Mouse (Mus musculus): Measurements from ENCODE around the gene Dnase2a. TPM values are rescaled to one million over a fixed set of nuclear protein-coding genes. Genes with fewer than 3 reads are reported as not detected.
"Not testable (repeated sequence)": the region's sequence is repeated elsewhere in the genome, so short reads cannot be mapped to it uniquely, and the experiment has no call there.

The Dnase2a gene
- total RNA-seq, 1 experiment from 2014 or later: 34.7 TPM

- no peak for ATAC-seq (ENCODE audit: extremely low read depth, insufficient number of reproducible peaks, low FRiP score, poor library complexity, severe bottlenecking)
These were observed 4.0 kb upstream of the Dnase2a start for GRCm38 (mm10) chr8:84904351-84904750.

GRCm38 (mm10) chr8:84907037-84907436 lies 1.3 kb upstream of the Dnase2a start:
- no peak for ATAC-seq (ENCODE audit: extremely low read depth, insufficient number of reproducible peaks, low FRiP score, poor library complexity, severe bottlenecking)

- no peak for ATAC-seq (ENCODE audit: extremely low read depth, insufficient number of reproducible peaks, low FRiP score, poor library complexity, severe bottlenecking)
These were observed 867 bp upstream of the Dnase2a start for GRCm38 (mm10) chr8:84907493-84907892.

- not testable (repeated sequence) for ATAC-seq (ENCODE audit: extremely low read depth, insufficient number of reproducible peaks, low FRiP score, poor library complexity, severe bottlenecking)
These were observed 381 bp upstream of the Dnase2a start for GRCm38 (mm10) chr8:84907979-84908378.

GRCm38 (mm10) chr8:84909162-84909767 lies 905 bp downstream of the Dnase2a start:
- ATAC-seq (ENCODE audit: extremely low read depth, insufficient number of reproducible peaks, low FRiP score, poor library complexity, severe bottlenecking): no peak

- no peak for ATAC-seq (ENCODE audit: extremely low read depth, insufficient number of reproducible peaks, low FRiP score, poor library complexity, severe bottlenecking)
These were observed 1.6 kb downstream of the Dnase2a start for GRCm38 (mm10) chr8:84909949-84910348.

GRCm38 (mm10) chr8:84910551-84910950 lies 2.2 kb downstream of the Dnase2a start:
- ATAC-seq (ENCODE audit: extremely low read depth, insufficient number of reproducible peaks, low FRiP score, poor library complexity, severe bottlenecking): no peak

- ATAC-seq (ENCODE audit: extremely low read depth, insufficient number of reproducible peaks, low FRiP score, poor library complexity, severe bottlenecking): no peak
These were observed 3.5 kb downstream of the Dnase2a start for GRCm38 (mm10) chr8:84911854-84912253.

- ATAC-seq (ENCODE audit: extremely low read depth, insufficient number of reproducible peaks, low FRiP score, poor library complexity, severe bottlenecking): no peak
These were observed 4.0 kb downstream of the Dnase2a start for GRCm38 (mm10) chr8:84912391-84912790.

GRCm38 (mm10) chr8:84912895-84913501 lies 4.6 kb downstream of the Dnase2a start:
- ATAC-seq (ENCODE audit: extremely low read depth, insufficient number of reproducible peaks, low FRiP score, poor library complexity, severe bottlenecking): peak; percentile 62

GRCm38 (mm10) chr8:84913502-84913900 lies 5.1 kb downstream of the Dnase2a start:
- no peak for ATAC-seq (ENCODE audit: extremely low read depth, insufficient number of reproducible peaks, low FRiP score, poor library complexity, severe bottlenecking)

- peak; percentile 25; the same call in 1 of the 2 replicates for ATAC-seq (ENCODE audit: extremely low read depth, insufficient number of reproducible peaks, low FRiP score, poor library complexity, severe bottlenecking)
These were observed 5.6 kb downstream of the Dnase2a start for GRCm38 (mm10) chr8:84913960-84914359.

- no peak for ATAC-seq (ENCODE audit: extremely low read depth, insufficient number of reproducible peaks, low FRiP score, poor library complexity, severe bottlenecking)
These were observed 6.9 kb downstream of the Dnase2a start for GRCm38 (mm10) chr8:84915269-84915668.

GRCm38 (mm10) chr8:84917781-84918180 lies 9.4 kb downstream of the Dnase2a start:
- no peak for ATAC-seq (ENCODE audit: extremely low read depth, insufficient number of reproducible peaks, low FRiP score, poor library complexity, severe bottlenecking)

- no peak for ATAC-seq (ENCODE audit: extremely low read depth, insufficient number of reproducible peaks, low FRiP score, poor library complexity, severe bottlenecking)
These were observed 10.3 kb downstream of the Dnase2a start for GRCm38 (mm10) chr8:84918646-84919045.

GRCm38 (mm10) chr8:84921596-84921995 lies 13.2 kb downstream of the Dnase2a start:
- ATAC-seq (ENCODE audit: extremely low read depth, insufficient number of reproducible peaks, low FRiP score, poor library complexity, severe bottlenecking): no peak

- no peak for ATAC-seq (ENCODE audit: extremely low read depth, insufficient number of reproducible peaks, low FRiP score, poor library complexity, severe bottlenecking)
These were observed 17.2 kb downstream of the Dnase2a start for GRCm38 (mm10) chr8:84925557-84925956.

- ATAC-seq (ENCODE audit: extremely low read depth, insufficient number of reproducible peaks, low FRiP score, poor library complexity, severe bottlenecking): no peak
These were observed 19.2 kb downstream of the Dnase2a start for GRCm38 (mm10) chr8:84927513-84927912.

GRCm38 (mm10) chr8:84928456-84929306 lies 20.3 kb downstream of the Dnase2a start:
- peak; percentile 66; the same call in 1 of the 2 replicates for ATAC-seq (ENCODE audit: extremely low read depth, insufficient number of reproducible peaks, low FRiP score, poor library complexity, severe bottlenecking)

GRCm38 (mm10) chr8:84930582-84930981 lies 22.2 kb downstream of the Dnase2a start:
- ATAC-seq (ENCODE audit: extremely low read depth, insufficient number of reproducible peaks, low FRiP score, poor library complexity, severe bottlenecking): no peak

Measured in neutrophil, adult 5-6 weeks (primary cell).